Mouse (Mus musculus) liver, postnatal 0 days (tissue): ENCODE measurements at regions not wholly inside any gene's neighbourhood (a gene's known extent, or its start where the extent isn't known, plus 50 kb on each side); places are given as distances from the start of the nearest gene placed in this dataset.

ENCODE experiments used
- CTCF ChIP-seq: sonication (generic); IDR thresholded peaks from 2 replicates; pipeline ENCODE4 v1.5.1; 2016; ENCODE audit warnings: antibody characterized with exemption, low read depth
- EP300 ChIP-seq: IDR thresholded peaks from 2 replicates; pipeline ENCODE4 v1.6.1; 2016; ENCODE audit warnings: antibody characterized with exemption, low read depth, mild to moderate bottlenecking

DNA sequence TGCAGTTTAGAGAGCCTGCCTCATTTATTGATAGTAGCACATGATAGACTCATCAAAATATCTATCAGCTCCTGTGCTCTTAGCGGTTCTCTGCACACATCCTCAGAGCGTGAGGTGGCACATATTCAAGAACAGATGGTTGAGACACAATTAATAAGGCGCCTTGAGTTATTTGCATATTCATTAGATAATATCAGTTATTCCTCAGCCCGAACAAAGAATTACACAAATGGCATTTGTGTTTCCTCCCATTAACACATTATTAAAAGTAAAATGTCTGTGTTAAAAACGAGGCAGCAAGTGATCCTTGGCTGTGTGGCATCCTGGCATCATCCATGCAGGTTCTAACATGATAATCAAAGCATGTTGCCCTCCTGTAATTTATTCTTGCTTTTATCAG is 243.0 kb downstream of the Dcdc2c start:
- no peak for TF ChIP-seq EP300
- no peak for TF ChIP-seq CTCF
